Mouse (Mus musculus): Measurements from ENCODE around the gene Rpl10a.

DNA sequence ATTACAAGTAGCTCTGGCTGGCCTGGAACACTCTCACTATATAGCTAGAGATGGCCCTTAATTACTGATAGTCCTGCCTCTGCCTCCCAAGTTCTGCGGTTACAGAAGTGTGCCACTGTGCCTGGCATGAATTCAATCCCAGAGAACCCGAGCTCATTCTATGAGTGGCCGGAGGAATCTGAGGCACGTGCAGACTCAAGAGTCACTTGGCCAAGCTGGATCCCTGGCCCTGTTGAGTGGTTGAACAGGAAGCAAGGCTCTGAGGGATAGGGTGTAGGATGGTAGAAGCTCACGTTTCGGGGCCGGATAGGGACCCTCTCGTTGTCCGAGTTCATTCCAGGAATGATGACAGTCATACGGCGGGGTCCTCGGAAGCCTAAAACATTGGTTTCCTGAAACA lies 27.6 kb downstream of the Rpl10a start:
- no peak for TF ChIP-seq CTCF (IDR thresholded peaks at IDR 0.05 in 2 of 3, conservative IDR thresholded peaks at IDR 0.05 in 1 of 3; ENCODE audit: control insufficient read depth in 1 of 3, insufficient read depth in 1 of 3, low read depth in 2 of 3, low read length in 3 of 3, poor library complexity in 1 of 3, severe bottlenecking in 1 of 3)
- no peak for TF ChIP-seq ELF1 (IDR thresholded peaks at IDR 0.05; ENCODE audit: low read depth, low read length)
- TF ChIP-seq EP300 (IDR thresholded peaks at IDR 0.05; ENCODE audit: low read depth in 1 of 2, low read length in 2 of 2), result no peak
- TF ChIP-seq SIN3A (IDR thresholded peaks at IDR 0.05; ENCODE audit: low read length), result no peak
- TF ChIP-seq POLR2A (IDR thresholded peaks at IDR 0.05; ENCODE audit: control insufficient read depth in 1 of 2, insufficient read depth in 1 of 2, low read depth in 1 of 2, low read length in 2 of 2, poor library complexity in 1 of 2), result no peak
- no peak for TF ChIP-seq CHD1 (IDR thresholded peaks at IDR 0.05; ENCODE audit: low read depth, low read length)
- no peak for TF ChIP-seq MAX (IDR thresholded peaks at IDR 0.05; ENCODE audit: low read length)
